Mouse (Mus musculus) forebrain, embryonic 11.5 days (tissue): Measurements from ENCODE around the gene Uap1. TPM values are rescaled to one million over a fixed set of nuclear protein-coding genes. Genes with fewer than 3 reads are reported as not detected.
A peak's percentile ranks its signal among the peaks of the same experiment; 100 is the strongest.

Experiments
- ATAC-seq: fragments of 200-750 bp; cut with Nextera tagmentation; replicated peaks from 2 replicates; pipeline ENCODE4 v1.8.0; 2017; ENCODE audit warnings: moderate TSS enrichment; ENCODE audit not compliant: low FRiP score
- DNase-seq: peaks from one replicate; pipeline ENCODE4 v3.0.0-alpha.2; 2017; ENCODE audit warnings: low spot score
- H3K27ac ChIP-seq: fragments of 300-500 bp; sonication (generic); 2 replicates; pipeline ENCODE4 v1.5.1; 2014; ENCODE audit warnings: low read depth, low read length
- H3K27me3 ChIP-seq: fragments of 300-500 bp; sonication (generic); 2 replicates; pipeline ENCODE4 v1.6.1; 2014; ENCODE audit warnings: mild to moderate bottlenecking, low read length, mixed read lengths; ENCODE audit not compliant: control insufficient read depth, insufficient read depth
- H3K36me3 ChIP-seq: fragments of 300-500 bp; sonication (generic); 2 replicates; pipeline ENCODE4 v1.6.1; 2014; ENCODE audit warnings: mild to moderate bottlenecking, low read length, moderate library complexity, mixed read lengths; ENCODE audit not compliant: control insufficient read depth, insufficient read depth
- H3K4me1 ChIP-seq: fragments of 300-500 bp; sonication (generic); replicated peaks from 2 replicates; pipeline ENCODE4 v1.6.1; 2014; ENCODE audit warnings: low read length, mixed read lengths; ENCODE audit not compliant: control insufficient read depth, insufficient read depth
- H3K4me2 ChIP-seq: fragments of 300-500 bp; sonication (generic); 2 replicates; pipeline ENCODE4 v1.6.1; 2014; ENCODE audit warnings: low read depth, mild to moderate bottlenecking, low read length, moderate library complexity, mixed read lengths; ENCODE audit not compliant: severe bottlenecking
- H3K4me3 ChIP-seq: fragments of 300-500 bp; sonication (generic); 2 replicates; pipeline ENCODE4 v1.5.1; 2014; ENCODE audit warnings: low read depth, low read length
- H3K9ac ChIP-seq: fragments of 300-500 bp; sonication (generic); 2 replicates; pipeline ENCODE4 v1.6.1; 2014; ENCODE audit warnings: low read length
- H3K9me3 ChIP-seq: fragments of 300-500 bp; sonication (generic); 2 replicates; pipeline ENCODE4 v1.6.1; 2016; ENCODE audit warnings: low read length, mixed read lengths; ENCODE audit not compliant: control insufficient read depth
- WGBS: fragments of 180-500 bp; shearing (Covaris S2); extraction: QIAGEN DNeasy Blood & Tissue Kit; methylation state at CpG from one replicate; pipeline ENCODE4 v1.1.7; 2014; 5-methylcytosine and 5-hydroxymethylcytosine counted together
- polyA plus RNA-seq: library from polyadenylated mRNA; unstranded; fragments of >200 nt; fragmentation: Nextera tagmentation; extraction: Ambion mirVana; gene quantifications from 2 replicates; pipeline ENCODE4 v1.2.1, GENCODE M21; 2014

Uap1 gene
- polyA plus RNA-seq, 1 experiment from 2014 or later = 65.7 TPM

- no peak overlapping the region for H3K9ac ChIP-seq
- no peak overlapping the region for H3K4me3 ChIP-seq
- no peaks in the 10 kb centered on the region for H3K36me3 ChIP-seq
- no peak overlapping the region for H3K27ac ChIP-seq
- DNase-seq (no peak), ATAC-seq (no peak)
- H3K9me3 ChIP-seq = no peaks in the 10 kb centered on the region
- 88% methylated on average over 8 of the region's 8 CpGs for WGBS
- no peaks in the 10 kb centered on the region; the same call in 1 of the 2 replicates for H3K4me1 ChIP-seq
- H3K4me2 ChIP-seq = no peak overlapping the region
- H3K27me3 ChIP-seq = no peaks in the 10 kb centered on the region
Observed at GRCm38 (mm10) chr1:170176661-170177239, 2.0 kb upstream of the Uap1 start.

GRCm38 (mm10) chr1:170175848-170176247, 1.1 kb upstream of the Uap1 start:
- Histone ChIP-seq H3K4me3 (no peak overlapping the region), H3K36me3 (no peaks in the 10 kb centered on the region), H3K9ac (no peak overlapping the region), H3K27me3 (no peaks in the 10 kb centered on the region), H3K9me3 (no peaks in the 10 kb centered on the region), H3K4me1 (no peaks in the 10 kb centered on the region; the same call in 1 of the 2 replicates), H3K27ac (no peak overlapping the region), H3K4me2 (no peak overlapping the region)
- DNase-seq = no peak
- no peak for ATAC-seq
- 56% methylated on average over 6 of the region's 6 CpGs for WGBS

- peak overlapping the region; percentile 82 for H3K4me2 ChIP-seq
- 2% methylated on average over 50 of the region's 50 CpGs for WGBS
- H3K9ac ChIP-seq = peak overlapping the region; percentile 77
- DNase-seq (no peak), ATAC-seq (peak; percentile 85)
- H3K27ac ChIP-seq = peak overlapping the region; percentile 41; the same call in 1 of the 2 replicates
- H3K36me3 ChIP-seq = no peaks in the 10 kb centered on the region
- H3K4me3 ChIP-seq = peak overlapping the region; percentile 83
- H3K4me1 ChIP-seq = no peaks in the 10 kb centered on the region; the same call in 1 of the 2 replicates
- H3K27me3 ChIP-seq = no peaks in the 10 kb centered on the region
- H3K9me3 ChIP-seq = no peaks in the 10 kb centered on the region
Observed at GRCm38 (mm10) chr1:170173991-170174813, 555 bp downstream of the Uap1 start.

GRCm38 (mm10) chr1:170167781-170168180, 7.0 kb downstream of the Uap1 start:
- Histone ChIP-seq H3K4me2 (no peak overlapping the region), H3K9ac (no peak overlapping the region), H3K4me3 (no peak overlapping the region), H3K27me3 (no peaks in the 10 kb centered on the region), H3K4me1 (no peaks in the 10 kb centered on the region), H3K36me3 (no peaks in the 10 kb centered on the region), H3K9me3 (no peaks in the 10 kb centered on the region), H3K27ac (no peak overlapping the region)
- WGBS = 92% methylated on average over 6 of the region's 6 CpGs
- no peak for DNase-seq
- ATAC-seq = no peak

GRCm38 (mm10) chr1:170164913-170165312, 9.8 kb downstream of the Uap1 start:
- Histone ChIP-seq H3K27ac (no peak overlapping the region), H3K4me3 (no peak overlapping the region), H3K36me3 (no peaks in the 10 kb centered on the region), H3K4me2 (no peak overlapping the region), H3K27me3 (no peaks in the 10 kb centered on the region), H3K9me3 (no peaks in the 10 kb centered on the region), H3K4me1 (no peaks in the 10 kb centered on the region), H3K9ac (no peak overlapping the region)
- ATAC-seq (no peak), DNase-seq (peak; percentile 14)
- WGBS = 79% methylated on average over 3 of the region's 3 CpGs

- DNase-seq (no peak), ATAC-seq (no peak)
- H3K27me3 ChIP-seq = no peaks in the 10 kb centered on the region
- H3K36me3 ChIP-seq = no peaks in the 10 kb centered on the region
- H3K27ac ChIP-seq = no peak overlapping the region
- no peak overlapping the region for H3K4me3 ChIP-seq
- H3K4me2 ChIP-seq = no peak overlapping the region
- no peaks in the 10 kb centered on the region for H3K9me3 ChIP-seq
- no peak overlapping the region for H3K9ac ChIP-seq
- no peaks in the 10 kb centered on the region for H3K4me1 ChIP-seq
- 85% methylated on average over 2 of the region's 2 CpGs for WGBS
Observed at GRCm38 (mm10) chr1:170164053-170164614, 10.6 kb downstream of the Uap1 start.

- H3K4me3 ChIP-seq = no peak overlapping the region
- no peaks in the 10 kb centered on the region for H3K27me3 ChIP-seq
- no peak overlapping the region for H3K9ac ChIP-seq
- H3K4me1 ChIP-seq = no peaks in the 10 kb centered on the region
- H3K36me3 ChIP-seq = no peaks in the 10 kb centered on the region
- H3K9me3 ChIP-seq = no peaks in the 10 kb centered on the region
- ATAC-seq (no peak), DNase-seq (no peak)
- H3K27ac ChIP-seq = no peak overlapping the region
- no peak overlapping the region for H3K4me2 ChIP-seq
- WGBS = 86% methylated on average over 3 of the region's 3 CpGs
Observed at GRCm38 (mm10) chr1:170163398-170163943, 11.3 kb downstream of the Uap1 start.

- Histone ChIP-seq H3K27ac (no peak overlapping the region), H3K4me1 (no peaks in the 10 kb centered on the region), H3K9ac (no peak overlapping the region), H3K4me2 (no peak overlapping the region), H3K27me3 (no peaks in the 10 kb centered on the region), H3K36me3 (no peaks in the 10 kb centered on the region), H3K9me3 (no peaks in the 10 kb centered on the region), H3K4me3 (no peak overlapping the region)
- WGBS = 84% methylated on average over 6 of the region's 6 CpGs
- no peak for DNase-seq
- ATAC-seq = no peak
Observed at GRCm38 (mm10) chr1:170161852-170162251, 12.9 kb downstream of the Uap1 start.
